Mouse (Mus musculus): ENCODE results near the gene Wdr35. TPM values are rescaled to one million over a fixed set of nuclear protein-coding genes. Genes with fewer than 3 reads are reported as not detected.
"Not testable (repeated sequence)": the region's sequence is repeated elsewhere in the genome, so short reads cannot be mapped to it uniquely, and the experiment has no call there.

Wdr35 gene
- 3.1 and 5.9 TPM in 2 replicates for polyA plus RNA-seq (2012; ENCODE audit: insufficient read depth, insufficient read length, missing spikeins)

DNA sequence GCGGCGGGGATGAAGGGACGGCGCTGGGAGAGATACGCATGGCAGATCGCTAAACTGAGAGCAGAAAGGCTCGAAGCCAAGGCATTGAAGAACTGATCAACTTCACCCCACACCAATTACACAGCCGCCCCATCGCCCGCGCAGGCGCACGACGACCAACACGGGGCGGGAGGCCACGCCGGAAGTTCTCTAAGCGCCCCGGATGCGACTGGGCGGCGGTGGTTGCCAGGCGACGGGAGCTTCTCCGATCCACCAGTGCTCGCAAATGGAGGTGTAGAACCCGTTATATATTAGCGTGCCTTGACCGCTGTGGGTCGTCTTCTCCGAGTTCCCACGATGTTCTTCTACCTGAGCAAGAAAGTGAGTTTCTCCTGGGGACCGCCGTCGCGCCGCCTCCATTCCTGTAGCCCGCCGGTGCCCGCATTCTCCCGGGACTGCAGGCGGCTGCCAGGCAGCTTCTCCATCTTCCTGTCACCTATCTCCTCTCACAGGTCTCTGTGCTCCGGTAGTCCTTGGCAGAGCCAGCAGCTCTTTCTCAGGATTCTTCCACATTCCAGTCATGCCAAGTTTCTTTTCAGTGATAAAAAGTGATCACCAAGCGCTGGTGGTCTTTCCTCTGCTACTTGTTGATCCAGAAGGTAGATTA lies at the start of gene Wdr35:
Gene Wdr35, plus strand, starts transcription at position 73 of the 646 bp plus-strand sequence.
- Histone ChIP-seq H3K4me1 (ENCODE audit: control insufficient read depth, insufficient read depth, insufficient read length, low read length) (peaks cover 2% of the 10 kb centered on the region; the same call in 1 of the 2 replicates), H3K4me3 (ENCODE audit: insufficient read depth, low read depth, low read length) (peak within 1 kb of the TSS; percentile 76), H3K27ac (replicated peaks; ENCODE audit: low read depth, low read length) (peak within 1 kb of the TSS; percentile 56; the same call in 1 of the 2 replicates)

DNA sequence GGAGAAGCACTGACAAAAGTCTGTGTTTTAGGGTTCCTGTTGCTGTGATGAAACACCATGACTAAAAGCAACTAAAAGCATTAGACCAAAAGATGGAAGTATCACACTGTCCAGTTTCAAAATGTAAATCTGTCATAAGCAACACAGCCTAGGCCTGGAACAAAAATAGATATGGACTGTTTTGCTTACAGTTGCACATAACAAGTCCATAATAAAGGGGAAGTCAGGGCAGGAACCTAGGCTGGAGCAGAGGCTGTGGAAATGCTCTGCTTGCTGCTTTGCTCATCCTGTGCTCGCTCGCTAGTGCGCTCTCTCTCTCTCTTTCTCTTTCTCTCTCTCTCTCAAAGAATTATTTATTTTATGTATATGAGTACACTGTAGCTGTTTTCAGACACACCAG lies 46.0 kb upstream of the Wdr35 start:
- Histone ChIP-seq H3K4me3 (ENCODE audit: insufficient read depth, low read depth, low read length) (no peak overlapping the region), H3K27ac (replicated peaks; ENCODE audit: low read depth, low read length) (0 out of 2 replicates have a peak overlapping the region, but pooled peaks have one; percentile 28), H3K4me1 (ENCODE audit: control insufficient read depth, insufficient read depth, insufficient read length, low read length) (peaks cover 12% of the 10 kb centered on the region)

- no peak overlapping the region for H3K4me3 ChIP-seq (ENCODE audit: insufficient read depth, low read depth, low read length)
- peaks cover 12% of the 10 kb centered on the region for H3K4me1 ChIP-seq (ENCODE audit: control insufficient read depth, insufficient read depth, insufficient read length, low read length)
- H3K27ac ChIP-seq (replicated peaks; ENCODE audit: low read depth, low read length), result no peak overlapping the region
Observed at GRCm38 (mm10) chr12:8928766-8929165, 44.9 kb upstream of the Wdr35 start.

- Histone ChIP-seq H3K4me1 (ENCODE audit: control insufficient read depth, insufficient read depth, insufficient read length, low read length) (peaks cover 8% of the 10 kb centered on the region), H3K27ac (replicated peaks; ENCODE audit: low read depth, low read length) (no peak overlapping the region), H3K4me3 (ENCODE audit: insufficient read depth, low read depth, low read length) (no peak overlapping the region)
Observed at GRCm38 (mm10) chr12:8931083-8931482, 42.6 kb upstream of the Wdr35 start.

GRCm38 (mm10) chr12:8935349-8935748 lies 38.3 kb upstream of the Wdr35 start:
- Histone ChIP-seq H3K27ac (replicated peaks; ENCODE audit: low read depth, low read length) (no peak overlapping the region), H3K4me1 (ENCODE audit: control insufficient read depth, insufficient read depth, insufficient read length, low read length) (peaks cover 1% of the 10 kb centered on the region; the same call in 1 of the 2 replicates), H3K4me3 (ENCODE audit: insufficient read depth, low read depth, low read length) (no peak overlapping the region)

- H3K27ac ChIP-seq (replicated peaks; ENCODE audit: low read depth, low read length); H3K4me1 ChIP-seq (ENCODE audit: control insufficient read depth, insufficient read depth, insufficient read length, low read length); H3K4me3 ChIP-seq (ENCODE audit: insufficient read depth, low read depth, low read length): not testable (repeated sequence)
Observed at GRCm38 (mm10) chr12:8936210-8936609, 37.5 kb upstream of the Wdr35 start.

GRCm38 (mm10) chr12:8939490-8939889 lies 34.2 kb upstream of the Wdr35 start:
- no peak overlapping the region for H3K4me3 ChIP-seq (ENCODE audit: insufficient read depth, low read depth, low read length)
- H3K27ac ChIP-seq (replicated peaks; ENCODE audit: low read depth, low read length), result no peak overlapping the region
- no peaks in the 10 kb centered on the region for H3K4me1 ChIP-seq (ENCODE audit: control insufficient read depth, insufficient read depth, insufficient read length, low read length)

DNA sequence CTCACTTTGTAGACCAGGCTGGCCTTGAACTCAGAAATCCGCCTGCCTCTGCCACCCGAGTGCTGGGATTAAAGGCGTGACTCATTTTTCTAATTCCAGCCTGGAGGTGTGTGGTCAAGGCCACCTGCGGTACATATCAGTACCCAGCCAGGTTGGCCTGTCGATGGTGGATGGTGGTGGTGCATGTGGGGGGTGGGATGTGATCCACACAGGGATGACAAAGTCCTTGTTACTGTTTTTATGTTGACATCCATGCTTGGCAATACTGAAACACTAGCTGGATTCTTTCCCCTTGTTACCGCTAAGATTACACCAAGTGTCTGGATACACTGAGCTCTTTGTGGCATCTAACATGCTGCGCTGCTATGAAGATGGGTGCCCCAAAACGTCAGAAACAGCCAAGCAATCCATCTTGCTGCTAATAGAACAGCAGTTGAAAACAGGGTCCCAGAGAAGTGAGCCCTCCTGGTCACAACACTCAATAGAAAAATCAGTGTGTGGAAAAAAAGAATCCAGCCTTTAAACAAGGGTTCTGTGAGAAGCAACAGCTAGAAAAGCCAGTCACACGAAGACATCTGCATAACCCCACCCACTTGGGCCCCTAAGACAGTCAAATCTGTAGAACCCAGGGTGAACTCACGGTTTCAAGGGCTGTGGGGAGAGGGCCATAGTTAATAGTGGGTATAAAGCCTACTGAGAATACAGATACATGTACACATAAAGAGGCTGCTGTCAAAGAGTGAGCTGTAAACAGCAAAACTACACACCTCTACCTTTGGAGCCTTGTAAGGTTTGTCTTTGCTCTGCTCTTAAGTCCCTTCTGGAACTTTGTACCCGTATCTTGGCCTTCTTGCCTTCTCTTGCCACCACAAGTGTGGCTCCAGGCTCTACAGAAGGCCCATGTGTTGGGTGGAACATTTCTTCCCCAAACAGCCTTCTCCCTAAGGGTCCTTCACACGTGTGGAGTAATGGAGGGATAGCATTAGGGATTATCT lies 33.4 kb upstream of the Wdr35 start:
- H3K27ac ChIP-seq (replicated peaks; ENCODE audit: low read depth, low read length), result no peak overlapping the region
- H3K4me1 ChIP-seq (ENCODE audit: control insufficient read depth, insufficient read depth, insufficient read length, low read length), result no peaks in the 10 kb centered on the region
- H3K4me3 ChIP-seq (ENCODE audit: insufficient read depth, low read depth, low read length), result no peak overlapping the region

- H3K27ac ChIP-seq (replicated peaks; ENCODE audit: low read depth, low read length), result no peak overlapping the region
- no peak overlapping the region for H3K4me3 ChIP-seq (ENCODE audit: insufficient read depth, low read depth, low read length)
- H3K4me1 ChIP-seq (ENCODE audit: control insufficient read depth, insufficient read depth, insufficient read length, low read length), result no peaks in the 10 kb centered on the region
Observed at GRCm38 (mm10) chr12:8941131-8941615, 32.5 kb upstream of the Wdr35 start.

- Histone ChIP-seq H3K27ac (replicated peaks; ENCODE audit: low read depth, low read length) (no peak overlapping the region), H3K4me1 (ENCODE audit: control insufficient read depth, insufficient read depth, insufficient read length, low read length) (no peaks in the 10 kb centered on the region), H3K4me3 (ENCODE audit: insufficient read depth, low read depth, low read length) (no peak overlapping the region)
Observed at GRCm38 (mm10) chr12:8941699-8942392, 31.8 kb upstream of the Wdr35 start.

- no peak overlapping the region for H3K27ac ChIP-seq (replicated peaks; ENCODE audit: low read depth, low read length)
- H3K4me3 ChIP-seq (ENCODE audit: insufficient read depth, low read depth, low read length), result no peak overlapping the region
- H3K4me1 ChIP-seq (ENCODE audit: control insufficient read depth, insufficient read depth, insufficient read length, low read length), result peaks cover 2% of the 10 kb centered on the region; the same call in 1 of the 2 replicates
Observed at GRCm38 (mm10) chr12:8947163-8947562, 26.5 kb upstream of the Wdr35 start.

DNA sequence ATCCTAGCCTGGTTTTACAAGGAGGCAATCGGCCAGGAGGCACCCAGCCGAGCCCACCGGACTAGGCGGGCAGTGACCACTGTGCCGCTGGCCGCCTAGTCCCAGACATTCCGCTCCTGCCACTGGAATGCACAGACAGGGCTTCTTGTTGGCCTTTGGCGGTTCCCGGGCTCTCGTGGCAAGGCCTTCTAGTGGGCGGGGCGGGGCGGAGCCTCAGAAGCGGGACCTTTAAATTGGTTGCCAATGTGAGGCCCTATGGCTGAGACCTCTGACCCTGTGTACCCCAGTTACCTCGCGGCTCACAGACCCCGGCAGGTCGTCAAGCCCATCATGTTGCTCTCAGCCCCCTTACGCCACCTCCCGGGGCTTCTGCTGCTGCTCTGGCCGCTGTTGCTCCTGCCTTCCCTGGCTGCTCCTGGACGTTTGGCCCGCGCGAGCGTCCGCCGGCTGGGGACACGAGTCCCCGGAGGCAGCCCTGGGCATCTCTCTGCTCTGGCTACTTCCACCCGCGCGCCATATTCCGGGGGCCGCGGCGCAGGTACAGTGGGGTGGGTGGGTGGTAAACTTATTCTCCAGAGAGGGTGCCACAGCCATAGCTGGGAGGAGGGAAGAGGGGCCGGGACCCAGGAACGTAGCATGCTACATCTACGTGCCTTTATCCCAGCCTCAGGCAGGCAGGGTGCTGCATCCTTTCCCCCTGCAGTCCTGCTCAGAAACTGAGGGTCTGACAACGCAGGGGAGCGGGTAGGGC lies 25.8 kb upstream of the Wdr35 start, which contains the start of gene Matn3:
Gene Matn3, plus strand, starts transcription at position 216 of the 751 bp plus-strand sequence.
- peaks cover 2% of the 10 kb centered on the region; the same call in 1 of the 2 replicates for H3K4me1 ChIP-seq (ENCODE audit: control insufficient read depth, insufficient read depth, insufficient read length, low read length)
- peak within 1 kb of the TSS; percentile 44 for H3K4me3 ChIP-seq (ENCODE audit: insufficient read depth, low read depth, low read length)

GRCm38 (mm10) chr12:8953136-8953535 lies 20.6 kb upstream of the Wdr35 start:
- Histone ChIP-seq H3K4me1 (ENCODE audit: control insufficient read depth, insufficient read depth, insufficient read length, low read length) (no peaks in the 10 kb centered on the region), H3K4me3 (ENCODE audit: insufficient read depth, low read depth, low read length) (no peak overlapping the region), H3K27ac (replicated peaks; ENCODE audit: low read depth, low read length) (no peak overlapping the region)

More for the DNA sequence above, 25.8 kb upstream of the Wdr35 start, which contains the start of gene Matn3:
- no peak within 1 kb of the TSS for H3K27ac ChIP-seq (replicated peaks; ENCODE audit: low read depth, low read length)

GRCm38 (mm10) chr12:8954161-8954561 lies 19.5 kb upstream of the Wdr35 start:
- H3K4me1 ChIP-seq (ENCODE audit: control insufficient read depth, insufficient read depth, insufficient read length, low read length), result no peaks in the 10 kb centered on the region
- H3K4me3 ChIP-seq (ENCODE audit: insufficient read depth, low read depth, low read length), result no peak overlapping the region
- no peak overlapping the region for H3K27ac ChIP-seq (replicated peaks; ENCODE audit: low read depth, low read length)

All from brown adipose tissue, adult 24 weeks (tissue).